Mouse (Mus musculus): ENCODE data around the gene Lmntd2. TPM values are rescaled to one million over a fixed set of nuclear protein-coding genes. Genes with fewer than 3 reads are reported as not detected.

Lmntd2 gene
- polyA plus RNA-seq, 1 experiment = 0.10 TPM

- Histone ChIP-seq H3K4me2 (ENCODE audit: low read depth) (peak overlapping the region; percentile 83), H3K4me3 (no peak overlapping the region), H3K27me3 (ENCODE audit: control insufficient read depth, insufficient read depth, insufficient read length) (no peaks in the 10 kb centered on the region), H3K79me2 (ENCODE audit: control insufficient read depth, insufficient read depth) (peaks cover 14% of the 10 kb centered on the region), H3ac (ENCODE audit: control insufficient read depth, insufficient read length) (no peak overlapping the region), H3K36me3 (ENCODE audit: control insufficient read depth, insufficient read depth) (peaks cover 31% of the 10 kb centered on the region)
- no peak for TF ChIP-seq MYOG (IDR thresholded peaks at IDR 0.05; ENCODE audit: control insufficient read depth in 1 of 3, insufficient read depth in 1 of 3, insufficient read length in 2 of 3, low read depth in 2 of 3)
- no peak for TF ChIP-seq POLR2A (IDR thresholded peaks at IDR 0.05; ENCODE audit: insufficient read length, low read depth)
- TF ChIP-seq CEBPB (IDR thresholded peaks at IDR 0.05; ENCODE audit: insufficient read depth, poor library complexity, severe bottlenecking) = 0 out of 2 replicates have a peak, but pooled peaks have one; percentile 3
- TF ChIP-seq MYOD1 (IDR thresholded peaks at IDR 0.05; ENCODE audit: control insufficient read depth in 1 of 3, insufficient read length in 2 of 3, low read depth in 2 of 3) = peak in 1 of 3 experiments; percentile 46
- no peak for TF ChIP-seq TCF3 (IDR thresholded peaks at IDR 0.05; ENCODE audit: insufficient read length, low read depth)
- peak; percentile 96 for TF ChIP-seq USF1 (IDR thresholded peaks at IDR 0.05; ENCODE audit: low read depth)
- peak; percentile 71 for TF ChIP-seq MAX (IDR thresholded peaks at IDR 0.05; ENCODE audit: low read depth)
These were observed 49.0 kb downstream of the Lmntd2 start for GRCm38 (mm10) chr7:141164850-141165249.

GRCm38 (mm10) chr7:141164397-141164796 is 49.5 kb downstream of the Lmntd2 start:
- TF ChIP-seq E2F4 (IDR thresholded peaks at IDR 0.05; ENCODE audit: insufficient read depth) (no peak), MAX (IDR thresholded peaks at IDR 0.05; ENCODE audit: low read depth) (no peak), REST (IDR thresholded peaks at IDR 0.05; ENCODE audit: insufficient read depth, insufficient read length) (no peak), POLR2A (IDR thresholded peaks at IDR 0.05; ENCODE audit: insufficient read length, low read depth) (no peak), POLR2AphosphoS2 (IDR thresholded peaks at IDR 0.05; ENCODE audit: insufficient read length, low read depth) (no peak), USF1 (IDR thresholded peaks at IDR 0.05; ENCODE audit: low read depth) (no peak), MYOG (IDR thresholded peaks at IDR 0.05; ENCODE audit: control insufficient read depth in 1 of 3, insufficient read depth in 1 of 3, insufficient read length in 2 of 3, low read depth in 2 of 3) (no peak), SRF (IDR thresholded peaks at IDR 0.05; ENCODE audit: control insufficient read depth, insufficient read length, low read depth) (no peak), CEBPB (IDR thresholded peaks at IDR 0.05; ENCODE audit: insufficient read depth, poor library complexity, severe bottlenecking) (no peak), TCF12 (IDR thresholded peaks at IDR 0.05; ENCODE audit: insufficient read depth, poor library complexity, severe bottlenecking) (no peak)

More at GRCm38 (mm10) chr7:141164397-141164796, 49.5 kb downstream of the Lmntd2 start:
- H3K4me2 ChIP-seq (ENCODE audit: low read depth) = peak overlapping the region; percentile 83
- H3K36me3 ChIP-seq (ENCODE audit: control insufficient read depth, insufficient read depth) = peaks cover 31% of the 10 kb centered on the region
- H3ac ChIP-seq (ENCODE audit: control insufficient read depth, insufficient read length) = no peak overlapping the region
- peaks cover 14% of the 10 kb centered on the region for H3K79me2 ChIP-seq (ENCODE audit: control insufficient read depth, insufficient read depth)
- no peak overlapping the region for H3K4me3 ChIP-seq
- no peaks in the 10 kb centered on the region for H3K27me3 ChIP-seq (ENCODE audit: control insufficient read depth, insufficient read depth, insufficient read length)

Other genes with a start within 250 kb of the Lmntd2 start
- 19.9 TPM for gene Ifitm1, start 246.9 kb downstream of the Lmntd2 start, polyA plus RNA-seq (2012; fragmentation: generic; extraction: Trizol)
- 1,312 TPM for gene Ifitm3, start 203.3 kb downstream of the Lmntd2 start, polyA plus RNA-seq (2012; fragmentation: generic; extraction: Trizol)
- gene Ifitm6, start 196.2 kb downstream of the Lmntd2 start, polyA plus RNA-seq (2012; fragmentation: generic; extraction: Trizol) = 4.4 TPM
- not detected for gene Gm17387, start 184.9 kb downstream of the Lmntd2 start, polyA plus RNA-seq (2012; fragmentation: generic; extraction: Trizol)
- gene B4galnt4, start 153.0 kb downstream of the Lmntd2 start, polyA plus RNA-seq (2012; fragmentation: generic; extraction: Trizol) = 0.46 TPM
- 0.25 TPM for gene Pkp3, start 135.9 kb downstream of the Lmntd2 start, polyA plus RNA-seq (2012; fragmentation: generic; extraction: Trizol)
- gene Sigirr, start 113.5 kb downstream of the Lmntd2 start, polyA plus RNA-seq (2012; fragmentation: generic; extraction: Trizol) = 4.8 TPM
- not detected for gene Ano9, start 96.3 kb downstream of the Lmntd2 start, polyA plus RNA-seq (2012; fragmentation: generic; extraction: Trizol)
- gene Ptdss2, start 91.7 kb downstream of the Lmntd2 start, polyA plus RNA-seq (2012; fragmentation: generic; extraction: Trizol) = 28.0 TPM
- 276 TPM for gene Rnh1, start 41.2 kb downstream of the Lmntd2 start, polyA plus RNA-seq (2012; fragmentation: generic; extraction: Trizol)
- 215 TPM for gene Hras, start 20.1 kb downstream of the Lmntd2 start, polyA plus RNA-seq (2012; fragmentation: generic; extraction: Trizol)
- gene Lrrc56, start 19.9 kb downstream of the Lmntd2 start, polyA plus RNA-seq (2012; fragmentation: generic; extraction: Trizol) = 1.1 TPM
- 54.5 TPM for gene Rassf7, start 1.8 kb upstream of the Lmntd2 start, polyA plus RNA-seq (2012; fragmentation: generic; extraction: Trizol)
- gene Phrf1, start 14.7 kb upstream of the Lmntd2 start, polyA plus RNA-seq (2012; fragmentation: generic; extraction: Trizol) = 44.5 TPM
- 0.97 TPM for gene Irf7, start 52.4 kb upstream of the Lmntd2 start, polyA plus RNA-seq (2012; fragmentation: generic; extraction: Trizol)
- 0.07 TPM for gene Cdhr5, start 62.7 kb upstream of the Lmntd2 start, polyA plus RNA-seq (2012; fragmentation: generic; extraction: Trizol)
- gene Sct, start 65.1 kb upstream of the Lmntd2 start, polyA plus RNA-seq (2012; fragmentation: generic; extraction: Trizol) = 0.68 TPM
- gene Drd4, start 77.9 kb upstream of the Lmntd2 start, polyA plus RNA-seq (2012; fragmentation: generic; extraction: Trizol) = not detected
- gene Deaf1, start 113.6 kb upstream of the Lmntd2 start, polyA plus RNA-seq (2012; fragmentation: generic; extraction: Trizol) = 11.8 TPM
- 12.5 TPM for gene Tmem80, start 113.7 kb upstream of the Lmntd2 start, polyA plus RNA-seq (2012; fragmentation: generic; extraction: Trizol)
- 0.44 TPM for gene Eps8l2, start 124.8 kb upstream of the Lmntd2 start, polyA plus RNA-seq (2012; fragmentation: generic; extraction: Trizol)
- 259 TPM for gene Taldo1, start 178.1 kb upstream of the Lmntd2 start, polyA plus RNA-seq (2012; fragmentation: generic; extraction: Trizol)
- 16.3 TPM for gene Gatd1, start 200.1 kb upstream of the Lmntd2 start, polyA plus RNA-seq (2012; fragmentation: generic; extraction: Trizol)
- 0.25 TPM for gene Cend1, start 215.4 kb upstream of the Lmntd2 start, polyA plus RNA-seq (2012; fragmentation: generic; extraction: Trizol)
- 8.8 TPM for gene Slc25a22, start 223.8 kb upstream of the Lmntd2 start, polyA plus RNA-seq (2012; fragmentation: generic; extraction: Trizol)
- 1.9 TPM for gene Pidd1, start 229.9 kb upstream of the Lmntd2 start, polyA plus RNA-seq (2012; fragmentation: generic; extraction: Trizol)
- 5,265 TPM for gene Rplp2, start 233.3 kb upstream of the Lmntd2 start, polyA plus RNA-seq (2012; fragmentation: generic; extraction: Trizol)
- gene Pnpla2, start 241.1 kb upstream of the Lmntd2 start, polyA plus RNA-seq (2012; fragmentation: generic; extraction: Trizol) = 50.5 TPM
- 2.4 TPM for gene Cracr2b, start 247.0 kb upstream of the Lmntd2 start, polyA plus RNA-seq (2012; fragmentation: generic; extraction: Trizol)